Mouse (Mus musculus) limb, embryonic 10.5 days (tissue): Measurements from ENCODE around the gene Wwp2. TPM values are rescaled to one million over a fixed set of nuclear protein-coding genes. Genes with fewer than 3 reads are reported as not detected.

Experiments
- DNase-seq: peaks from one replicate; pipeline ENCODE4 v3.0.0-alpha.2; 2017; ENCODE audit warnings: low spot score
- H3K27ac ChIP-seq: fragments of 300-500 bp; sonication (generic); 2 replicates; pipeline ENCODE4 v1.5.1; 2016; ENCODE audit warnings: mild to moderate bottlenecking
- H3K27me3 ChIP-seq: fragments of 300-500 bp; sonication (generic); 2 replicates; pipeline ENCODE4 v1.6.1; 2016; ENCODE audit warnings: low read depth, mild to moderate bottlenecking; ENCODE audit not compliant: poor library complexity, severe bottlenecking
- H3K36me3 ChIP-seq: fragments of 300-500 bp; sonication (generic); 2 replicates; pipeline ENCODE4 v1.6.1; 2016; ENCODE audit warnings: mild to moderate bottlenecking, moderate library complexity
- H3K4me1 ChIP-seq: fragments of 300-500 bp; sonication (generic); 2 replicates; pipeline ENCODE4 v1.6.1; 2016
- H3K4me3 ChIP-seq: fragments of 300-500 bp; sonication (generic); 2 replicates; pipeline ENCODE4 v1.5.1; 2016; ENCODE audit warnings: mild to moderate bottlenecking, moderate library complexity
- H3K9me3 ChIP-seq: fragments of 300-500 bp; sonication (generic); replicated peaks from 2 replicates; pipeline ENCODE4 v1.6.1; 2016; ENCODE audit warnings: mild to moderate bottlenecking
- WGBS: fragments of 180-500 bp; shearing (Covaris S2); methylation state at CpG from one replicate; pipeline ENCODE4 v1.1.7; 2016; 5-methylcytosine and 5-hydroxymethylcytosine counted together
- polyA plus RNA-seq: library from polyadenylated mRNA; unstranded; fragments of >200 nt; fragmentation: Nextera tagmentation; extraction: Ambion mirVana; gene quantifications from 2 replicates; pipeline ENCODE4 v1.2.1, GENCODE M21; 2016

The Wwp2 gene
- polyA plus RNA-seq, 1 experiment from 2014 or later = 116 TPM

- Histone ChIP-seq H3K4me3 (no peak overlapping the region), H3K27ac (peak overlapping the region; percentile 61; the same call in 1 of the 2 replicates), H3K4me1 (peaks cover 21% of the 10 kb centered on the region), H3K27me3 (no peaks in the 10 kb centered on the region), H3K36me3 (peaks cover 21% of the 10 kb centered on the region), H3K9me3 (no peaks in the 10 kb centered on the region)
- 91% methylated on average over 4 of the region's 4 CpGs for WGBS
- DNase-seq = no peak
Measured at GRCm38 (mm10) chr8:107489086-107489485, 52.9 kb downstream of the Wwp2 start.

DNA sequence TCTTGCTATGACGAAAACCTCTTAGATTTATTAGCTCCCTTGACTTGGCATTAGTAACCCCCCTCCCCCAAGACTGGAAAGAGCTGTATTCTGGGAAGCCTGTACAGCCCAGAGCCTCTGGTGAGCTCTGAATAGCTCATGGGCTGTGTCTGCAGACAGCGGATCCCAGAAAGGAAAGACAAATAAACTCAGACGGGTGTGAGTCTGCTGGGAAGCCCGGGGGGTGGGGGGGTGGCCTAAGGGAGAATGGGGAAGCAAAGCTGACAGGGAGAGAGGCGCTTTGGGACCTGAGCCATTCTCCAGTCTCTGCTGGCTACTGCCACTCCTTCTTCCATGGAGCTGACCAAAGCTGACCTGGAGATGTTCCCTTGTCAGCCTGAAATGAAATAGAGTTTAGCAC lies 53.8 kb downstream of the Wwp2 start:
- H3K4me1 ChIP-seq = peaks cover 21% of the 10 kb centered on the region
- H3K27ac ChIP-seq = peak overlapping the region; percentile 61; the same call in 1 of the 2 replicates
- H3K4me3 ChIP-seq = no peak overlapping the region
- no peak for DNase-seq
- no peaks in the 10 kb centered on the region for H3K27me3 ChIP-seq
- peaks cover 21% of the 10 kb centered on the region for H3K36me3 ChIP-seq
- WGBS = 24% methylated on average over 5 of the region's 5 CpGs
- no peaks in the 10 kb centered on the region for H3K9me3 ChIP-seq

GRCm38 (mm10) chr8:107490649-107491048 lies 54.5 kb downstream of the Wwp2 start:
- H3K9me3 ChIP-seq = no peaks in the 10 kb centered on the region
- WGBS = 87% methylated on average over 2 of the region's 2 CpGs
- H3K4me1 ChIP-seq = peaks cover 28% of the 10 kb centered on the region
- no peak for DNase-seq
- peak overlapping the region; percentile 59; the same call in 1 of the 2 replicates for H3K27ac ChIP-seq
- no peak overlapping the region for H3K4me3 ChIP-seq
- H3K27me3 ChIP-seq = no peaks in the 10 kb centered on the region
- peaks cover 17% of the 10 kb centered on the region for H3K36me3 ChIP-seq

DNA sequence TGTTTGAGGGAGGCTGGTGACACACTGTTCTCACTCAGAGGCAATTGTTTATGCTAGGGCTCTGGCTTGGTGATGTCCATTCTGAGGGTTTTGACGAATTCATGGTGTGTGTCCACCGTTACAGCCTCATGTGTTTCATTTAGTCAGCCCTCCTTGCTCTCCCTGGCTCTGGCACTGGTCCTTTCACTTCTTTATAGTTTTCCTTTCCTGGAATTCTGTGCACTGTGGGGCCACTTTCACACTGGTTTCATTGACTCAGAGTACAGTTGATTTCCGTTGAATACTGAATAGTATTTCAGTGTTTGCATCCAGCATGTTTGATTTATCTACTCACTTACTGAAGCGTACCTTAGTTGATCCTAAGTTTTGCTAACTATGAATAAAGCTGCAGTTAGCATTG lies 55.0 kb downstream of the Wwp2 start:
- Histone ChIP-seq H3K9me3 (no peaks in the 10 kb centered on the region), H3K27ac (peak overlapping the region; percentile 59; the same call in 1 of the 2 replicates), H3K4me1 (peaks cover 33% of the 10 kb centered on the region), H3K4me3 (no peak overlapping the region), H3K27me3 (no peaks in the 10 kb centered on the region), H3K36me3 (peaks cover 13% of the 10 kb centered on the region)
- DNase-seq = no peak
- 67% methylated on average over 4 of the region's 4 CpGs for WGBS

DNA sequence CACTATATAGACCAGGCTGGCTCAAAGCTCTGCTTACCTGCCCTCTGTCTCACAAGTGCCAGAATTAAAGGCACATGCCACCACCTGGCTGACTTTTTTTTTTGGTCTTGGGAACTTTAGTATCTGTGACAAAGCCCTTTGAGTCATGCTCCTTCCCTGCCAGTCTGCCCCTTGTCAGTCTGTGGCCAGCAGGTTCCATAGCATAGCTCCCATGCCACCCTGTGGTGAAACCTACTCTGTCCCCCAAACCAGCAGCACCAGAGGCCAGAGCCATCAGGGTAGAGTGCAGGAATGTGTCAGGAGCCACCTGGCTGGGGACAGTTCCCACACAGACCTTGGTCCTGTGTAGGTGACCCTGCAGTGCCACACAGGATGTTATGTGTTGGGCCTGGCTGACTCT lies 55.7 kb downstream of the Wwp2 start:
- H3K36me3 ChIP-seq = peaks cover 6% of the 10 kb centered on the region
- H3K4me1 ChIP-seq = peaks cover 39% of the 10 kb centered on the region
- H3K4me3 ChIP-seq = no peak overlapping the region
- no peak for DNase-seq
- H3K9me3 ChIP-seq = no peaks in the 10 kb centered on the region
- H3K27ac ChIP-seq = peak overlapping the region; percentile 59; the same call in 1 of the 2 replicates
- no peaks in the 10 kb centered on the region for H3K27me3 ChIP-seq

GRCm38 (mm10) chr8:107492802-107493201 lies 56.6 kb downstream of the Wwp2 start:
- H3K36me3 ChIP-seq = 0 out of 2 replicates have a peak, but pooled peaks cover 2% of the 10 kb centered on the region
- no peak overlapping the region for H3K4me3 ChIP-seq
- DNase-seq = no peak
- 95% methylated on average over 5 of the region's 5 CpGs for WGBS
- peaks cover 49% of the 10 kb centered on the region for H3K4me1 ChIP-seq
- H3K9me3 ChIP-seq = no peaks in the 10 kb centered on the region
- H3K27ac ChIP-seq = no peak overlapping the region
- no peaks in the 10 kb centered on the region for H3K27me3 ChIP-seq

DNA sequence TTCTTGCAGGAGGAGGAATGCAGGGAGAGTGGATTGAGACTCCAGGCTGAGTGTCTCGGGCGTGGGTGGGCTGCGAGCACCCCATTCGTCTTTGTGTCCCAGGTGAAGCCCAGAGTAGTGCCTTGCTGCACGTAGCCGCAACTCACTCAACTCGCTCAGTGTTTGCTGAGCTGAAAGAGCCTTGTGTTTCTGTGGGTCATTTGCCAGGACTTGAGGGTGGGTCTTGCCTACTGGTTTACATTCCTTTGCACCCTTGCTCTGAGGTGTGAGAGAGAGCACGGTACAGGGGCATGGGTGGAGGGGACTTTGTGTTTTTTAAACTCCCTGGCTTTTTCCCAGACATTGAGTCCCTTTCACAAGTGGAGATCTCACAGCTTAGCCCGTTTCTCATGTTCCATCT lies 59.3 kb downstream of the Wwp2 start:
- H3K4me1 ChIP-seq = peaks cover 60% of the 10 kb centered on the region
- 75% methylated on average over 9 of the region's 9 CpGs for WGBS
- no peak overlapping the region for H3K4me3 ChIP-seq
- H3K27me3 ChIP-seq = no peaks in the 10 kb centered on the region
- DNase-seq = no peak
- peak overlapping the region; percentile 82; the same call in 1 of the 2 replicates for H3K27ac ChIP-seq
- no peaks in the 10 kb centered on the region for H3K36me3 ChIP-seq
- no peaks in the 10 kb centered on the region for H3K9me3 ChIP-seq

GRCm38 (mm10) chr8:107497708-107498107 lies 61.5 kb downstream of the Wwp2 start:
- 45% methylated on average over 6 of the region's 6 CpGs for WGBS
- Histone ChIP-seq H3K27me3 (no peaks in the 10 kb centered on the region), H3K27ac (peak overlapping the region; percentile 82), H3K36me3 (0 out of 2 replicates have a peak, but pooled peaks cover 2% of the 10 kb centered on the region), H3K9me3 (no peaks in the 10 kb centered on the region), H3K4me3 (no peak overlapping the region), H3K4me1 (peaks cover 52% of the 10 kb centered on the region)
- DNase-seq = peak; percentile 52

GRCm38 (mm10) chr8:107498390-107498789 lies 62.2 kb downstream of the Wwp2 start:
- peaks cover 59% of the 10 kb centered on the region for H3K4me1 ChIP-seq
- H3K9me3 ChIP-seq = no peaks in the 10 kb centered on the region
- no peaks in the 10 kb centered on the region for H3K27me3 ChIP-seq
- 46% methylated on average over 1 of the region's 1 CpGs for WGBS
- H3K36me3 ChIP-seq = 0 out of 2 replicates have a peak, but pooled peaks cover 2% of the 10 kb centered on the region
- no peak overlapping the region for H3K4me3 ChIP-seq
- peak overlapping the region; percentile 82 for H3K27ac ChIP-seq
- no peak for DNase-seq

DNA sequence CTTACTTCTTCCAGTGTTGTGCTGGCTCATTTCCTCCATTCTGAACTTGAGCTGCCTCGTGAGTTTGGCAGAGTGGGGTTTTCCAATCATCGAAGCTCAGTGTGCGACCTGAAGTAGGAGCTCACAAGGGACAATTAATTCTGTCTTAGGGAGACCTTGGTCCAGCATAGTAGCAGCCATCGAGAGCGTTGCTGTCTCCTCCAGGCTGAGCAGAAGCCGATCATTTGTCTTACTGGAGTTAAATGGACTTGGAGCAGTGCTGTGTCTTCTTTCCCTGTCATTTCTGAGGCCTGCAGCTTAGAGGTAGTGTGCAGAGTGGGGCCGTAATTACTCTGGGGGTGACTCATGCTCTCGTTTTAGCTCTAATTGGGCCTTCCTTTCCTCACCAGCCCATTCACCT lies 62.6 kb downstream of the Wwp2 start:
- peaks cover 63% of the 10 kb centered on the region for H3K4me1 ChIP-seq
- H3K9me3 ChIP-seq = no peaks in the 10 kb centered on the region
- 43% methylated on average over 8 of the region's 8 CpGs for WGBS
- peak overlapping the region; percentile 82 for H3K27ac ChIP-seq
- 0 out of 2 replicates have a peak, but pooled peaks cover 2% of the 10 kb centered on the region for H3K36me3 ChIP-seq
- H3K27me3 ChIP-seq = no peaks in the 10 kb centered on the region
- no peak overlapping the region for H3K4me3 ChIP-seq
- no peak for DNase-seq

GRCm38 (mm10) chr8:107499519-107499918 lies 63.4 kb downstream of the Wwp2 start:
- 87% methylated on average over 3 of the region's 3 CpGs for WGBS
- DNase-seq = no peak
- peak overlapping the region; percentile 46; the same call in 1 of the 2 replicates for H3K27ac ChIP-seq

GRCm38 (mm10) chr8:107502407-107502806 lies 66.2 kb downstream of the Wwp2 start:
- 88% methylated on average over 8 of the region's 8 CpGs for WGBS
- Histone ChIP-seq H3K9me3 (no peaks in the 10 kb centered on the region), H3K36me3 (peaks cover 17% of the 10 kb centered on the region), H3K27me3 (no peaks in the 10 kb centered on the region), H3K4me1 (peaks cover 64% of the 10 kb centered on the region), H3K27ac (peak overlapping the region; percentile 73), H3K4me3 (no peak overlapping the region)
- no peak for DNase-seq

More at GRCm38 (mm10) chr8:107499519-107499918, 63.4 kb downstream of the Wwp2 start:
- 0 out of 2 replicates have a peak, but pooled peaks cover 2% of the 10 kb centered on the region for H3K36me3 ChIP-seq
- no peaks in the 10 kb centered on the region for H3K9me3 ChIP-seq
- no peak overlapping the region for H3K4me3 ChIP-seq
- H3K4me1 ChIP-seq = peaks cover 70% of the 10 kb centered on the region
- no peaks in the 10 kb centered on the region for H3K27me3 ChIP-seq

DNA sequence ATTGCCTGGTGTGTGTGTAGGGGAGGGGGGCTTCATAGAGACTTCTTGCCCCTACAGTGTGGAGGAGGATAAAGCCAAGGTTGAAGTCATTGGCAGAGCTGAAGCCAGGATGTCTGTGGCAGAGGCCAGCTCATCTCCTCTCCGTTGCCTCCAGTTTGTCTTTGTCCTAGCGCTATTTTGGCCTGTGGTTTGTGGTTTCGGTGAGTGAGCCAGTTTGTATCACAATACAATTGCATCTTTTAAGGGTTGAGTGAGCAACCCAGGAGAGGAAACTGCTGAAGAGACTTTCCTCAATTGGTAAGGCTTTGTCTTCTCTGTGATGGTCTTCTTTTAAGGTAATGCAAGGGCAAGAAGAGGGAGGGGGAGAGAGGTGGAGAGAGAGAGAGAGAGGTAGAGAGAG lies 66.8 kb downstream of the Wwp2 start:
- peaks cover 22% of the 10 kb centered on the region for H3K36me3 ChIP-seq
- DNase-seq = no peak
- 87% methylated on average over 3 of the region's 3 CpGs for WGBS
- H3K4me3 ChIP-seq = no peak overlapping the region
- H3K27me3 ChIP-seq = no peaks in the 10 kb centered on the region
- peaks cover 59% of the 10 kb centered on the region for H3K4me1 ChIP-seq
- H3K27ac ChIP-seq = peak overlapping the region; percentile 73
- H3K9me3 ChIP-seq = no peaks in the 10 kb centered on the region

DNA sequence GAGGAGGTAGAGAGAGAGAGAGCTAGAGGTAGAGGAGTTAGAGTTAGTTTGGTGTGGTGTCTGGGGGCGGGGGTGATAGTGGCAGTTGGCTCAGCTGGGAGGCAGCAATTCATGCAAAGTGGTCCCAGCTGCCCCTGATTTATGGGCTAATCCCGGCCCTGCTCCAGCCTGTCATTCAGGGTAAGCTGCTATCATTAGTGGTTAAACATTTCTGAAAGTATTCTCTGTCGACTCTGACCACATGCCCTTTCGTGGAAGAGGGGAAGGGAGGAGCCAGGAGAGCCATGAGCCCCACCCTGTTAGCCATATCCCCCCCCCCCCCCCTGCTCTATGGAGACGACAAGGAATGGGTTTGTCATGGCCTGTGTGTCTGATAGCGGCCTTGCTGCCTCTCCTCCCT lies 67.2 kb downstream of the Wwp2 start:
- Histone ChIP-seq H3K4me1 (peaks cover 55% of the 10 kb centered on the region), H3K27ac (peak overlapping the region; percentile 73), H3K27me3 (no peaks in the 10 kb centered on the region), H3K4me3 (no peak overlapping the region), H3K36me3 (peaks cover 26% of the 10 kb centered on the region), H3K9me3 (no peaks in the 10 kb centered on the region)
- DNase-seq = peak; percentile 66
- 9% methylated on average over 6 of the region's 6 CpGs for WGBS
